Mouse (Mus musculus): ENCODE measurements around the gene Atp13a3.

- TF ChIP-seq POLR2A (IDR thresholded peaks at IDR 0.05; ENCODE audit: extremely low read depth, insufficient read depth, low read length) (no peak), CTCF (IDR thresholded peaks at IDR 0.05; ENCODE audit: extremely low read depth, insufficient read depth, low read length) (no peak)
These were observed 132.7 kb downstream of the Atp13a3 start for GRCm38 (mm10) chr16:30273065-30273464.
